8 mouse cellular contexts compared by ENCODE assay signal in the genomic region with DNA sequence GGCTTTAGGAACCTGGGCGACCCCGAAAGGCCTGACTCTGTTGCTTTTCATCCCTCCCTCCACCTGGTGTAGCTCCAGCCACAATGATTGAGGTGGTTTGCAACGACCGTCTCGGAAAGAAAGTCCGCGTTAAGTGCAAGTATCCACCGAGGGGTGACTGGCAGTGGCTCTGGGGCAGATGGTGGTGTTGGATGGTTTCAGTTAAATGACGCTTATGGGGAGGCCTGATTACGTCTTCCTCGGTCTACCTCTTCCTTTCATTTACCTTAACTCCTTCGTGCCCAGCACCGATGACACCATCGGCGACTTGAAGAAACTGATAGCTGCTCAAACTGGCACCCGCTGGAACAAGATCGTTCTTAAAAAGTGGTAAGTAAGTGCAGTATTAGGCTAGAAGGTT. TPM values are rescaled to one million over a fixed set of nuclear protein-coding genes. Genes with fewer than 3 reads are reported as not detected.
A peak's percentile ranks its signal among the peaks of the same experiment; 100 is the strongest.
DNase-seq lines count a peak whose midpoint lies in the region; ATAC-seq lines count a peak whose summit lies in the region.

No protein-coding gene starts in this region.

- peak overlapping the region; percentile 95 for H3K4me3 ChIP-seq in heart, embryonic 13.5 days
- H3K4me3 ChIP-seq in embryonic facial prominence, embryonic 13.5 days: peak overlapping the region; percentile 70
- H3K4me3 ChIP-seq in limb, embryonic 11.5 days (ENCODE audit: low read depth, low read length): peak overlapping the region; percentile 85
- peak overlapping the region; percentile 84 for H3K4me3 ChIP-seq in midbrain, embryonic 16.5 days (ENCODE audit: low read depth, low read length)

- H3K4me2 ChIP-seq in heart, embryonic 13.5 days: peak overlapping the region; percentile 100
- peak overlapping the region; percentile 96 for H3K4me2 ChIP-seq in embryonic facial prominence, embryonic 13.5 days
- peak overlapping the region; percentile 88 for H3K4me2 ChIP-seq in limb, embryonic 11.5 days (ENCODE audit: low read depth, severe bottlenecking)
- H3K4me2 ChIP-seq in midbrain, embryonic 16.5 days (ENCODE audit: low read length): peak overlapping the region; percentile 99

- no peaks in the 10 kb centered on the region for H3K27me3 ChIP-seq in heart, embryonic 13.5 days (replicated peaks)
- no peaks in the 10 kb centered on the region for H3K27me3 ChIP-seq in embryonic facial prominence, embryonic 13.5 days
- no peaks in the 10 kb centered on the region for H3K27me3 ChIP-seq in limb, embryonic 11.5 days (ENCODE audit: control insufficient read depth, insufficient read depth, low read length)
- H3K27me3 ChIP-seq in midbrain, embryonic 16.5 days (ENCODE audit: control insufficient read depth, insufficient read depth, low read depth, low read length): no peaks in the 10 kb centered on the region

- WGBS in heart, embryonic 13.5 days: 3% methylated on average over 17 of the region's 17 CpGs
- 4% methylated on average over 17 of the region's 17 CpGs for WGBS in embryonic facial prominence, embryonic 13.5 days
- WGBS in limb, embryonic 11.5 days: 6% methylated on average over 17 of the region's 17 CpGs
- WGBS in midbrain, embryonic 16.5 days: 6% methylated on average over 17 of the region's 17 CpGs

- peak overlapping the region; percentile 98 for H3K9ac ChIP-seq in heart, embryonic 13.5 days
- peak overlapping the region; percentile 91 for H3K9ac ChIP-seq in embryonic facial prominence, embryonic 13.5 days
- H3K9ac ChIP-seq in limb, embryonic 11.5 days (ENCODE audit: low read length): peak overlapping the region; percentile 68
- H3K9ac ChIP-seq in midbrain, embryonic 16.5 days (ENCODE audit: low read depth, low read length): peak overlapping the region; percentile 89

- H3K9me3 ChIP-seq in heart, embryonic 13.5 days: no peaks in the 10 kb centered on the region
- no peaks in the 10 kb centered on the region for H3K9me3 ChIP-seq in embryonic facial prominence, embryonic 13.5 days
- H3K9me3 ChIP-seq in limb, embryonic 11.5 days (ENCODE audit: control insufficient read depth, low read length): no peaks in the 10 kb centered on the region
- no peaks in the 10 kb centered on the region for H3K9me3 ChIP-seq in midbrain, embryonic 16.5 days (replicated peaks; ENCODE audit: control insufficient read depth, low read length, poor library complexity, severe bottlenecking)

- no peak for DNase-seq in heart, postnatal 4 days
- no peak for DNase-seq in limb, embryonic 11.5 days (ENCODE audit: low spot score)
- no peak for DNase-seq in gastrocnemius, adult 18-20 months (ENCODE audit: low spot score)
- no peak for DNase-seq in left cerebral cortex, adult 8-10 months (ENCODE audit: low spot score in 2 of 2)

- peaks cover 40% of the 10 kb centered on the region for H3K36me3 ChIP-seq in heart, embryonic 13.5 days
- peaks cover 33% of the 10 kb centered on the region for H3K36me3 ChIP-seq in embryonic facial prominence, embryonic 13.5 days
- H3K36me3 ChIP-seq in limb, embryonic 11.5 days (ENCODE audit: control insufficient read depth, insufficient read depth, low read length): no peaks in the 10 kb centered on the region
- peaks cover 7% of the 10 kb centered on the region; the same call in 1 of the 2 replicates for H3K36me3 ChIP-seq in midbrain, embryonic 16.5 days (ENCODE audit: control insufficient read depth, insufficient read depth, low read length)

- no peak for ATAC-seq in heart, embryonic 13.5 days (ENCODE audit: extremely low read depth, insufficient number of reproducible peaks, low FRiP score, low TSS enrichment)
- ATAC-seq in CD4-positive, CD25-positive, alpha-beta regulatory T cell, adult 4 months: peak; percentile 34
- ATAC-seq in embryonic facial prominence, embryonic 13.5 days (ENCODE audit: insufficient number of reproducible peaks, insufficient read depth, low FRiP score, low TSS enrichment, low read depth): no peak
- no peak for ATAC-seq in limb, embryonic 11.5 days (ENCODE audit: insufficient number of reproducible peaks, low FRiP score, low TSS enrichment, low read depth)
- no peak for ATAC-seq in midbrain, embryonic 16.5 days

- H3K4me1 ChIP-seq in heart, embryonic 13.5 days: peaks cover 32% of the 10 kb centered on the region
- peaks cover 28% of the 10 kb centered on the region for H3K4me1 ChIP-seq in embryonic facial prominence, embryonic 13.5 days
- peaks cover 3% of the 10 kb centered on the region; the same call in 1 of the 2 replicates for H3K4me1 ChIP-seq in limb, embryonic 11.5 days (ENCODE audit: control insufficient read depth, insufficient read depth, low read length)
- H3K4me1 ChIP-seq in midbrain, embryonic 16.5 days (ENCODE audit: control insufficient read depth, insufficient read depth, low read length): peaks cover 28% of the 10 kb centered on the region

- peak overlapping the region; percentile 97 for H3K27ac ChIP-seq in heart, embryonic 13.5 days (replicated peaks)
- H3K27ac ChIP-seq in embryonic facial prominence, embryonic 13.5 days: peak overlapping the region; percentile 85
- no peak overlapping the region for H3K27ac ChIP-seq in limb, embryonic 11.5 days (replicated peaks; ENCODE audit: low read depth, low read length)
- peak overlapping the region; percentile 89 for H3K27ac ChIP-seq in midbrain, embryonic 16.5 days (ENCODE audit: low read length)

RNA-seq across cellular contexts. Expression of gene Fbxl12, which starts 0.6 kb away (rescaled TPM):
- polyA plus RNA-seq in heart, embryonic 13.5 days (2015; fragmentation: Nextera tagmentation; extraction: Ambion mirVana): 14.9 and 15.7 TPM in 2 replicates
- total RNA-seq in heart, postnatal 4 days (2021): 10 to 100 TPM; 16.1 to 16.5 TPM
- polyA plus RNA-seq in CD4-positive, CD25-positive, alpha-beta regulatory T cell, adult 4 months (2017; shearing (Covaris generic)): 10 to 100 TPM; 54.4 to 79.2 TPM
- polyA plus RNA-seq in embryonic facial prominence, embryonic 13.5 days (2015; fragmentation: Nextera tagmentation; extraction: Ambion mirVana): 15.5 and 17.7 TPM in 2 replicates
- polyA plus RNA-seq in limb, embryonic 11.5 days (2014; fragmentation: Nextera tagmentation; extraction: Ambion mirVana): 11.7 and 14.1 TPM in 2 replicates
- polyA plus RNA-seq in midbrain, embryonic 16.5 days (2015; fragmentation: Nextera tagmentation; extraction: Ambion mirVana): 13.8 and 14.7 TPM in 2 replicates
- 1 to 10 TPM; 3.7 to 4.6 TPM for total RNA-seq in gastrocnemius, adult 18-20 months (2021)
- total RNA-seq in left cerebral cortex, adult 8-10 months (2022): 10 to 100 TPM; 20.1 to 29.5 (median 26.9) TPM

RNA-seq across cellular contexts. Expression of gene Ubl5, which starts 2.4 kb away (rescaled TPM):
- polyA plus RNA-seq in heart, embryonic 13.5 days (2015; fragmentation: Nextera tagmentation; extraction: Ambion mirVana): 327 and 367 TPM in 2 replicates
- total RNA-seq in heart, postnatal 4 days (2021): 100 to 1,000 TPM; 213 to 225 TPM
- 100 to 1,000 TPM; 274 to 342 TPM for polyA plus RNA-seq in CD4-positive, CD25-positive, alpha-beta regulatory T cell, adult 4 months (2017; shearing (Covaris generic))
- polyA plus RNA-seq in embryonic facial prominence, embryonic 13.5 days (2015; fragmentation: Nextera tagmentation; extraction: Ambion mirVana): 394 and 448 TPM in 2 replicates
- 379 and 389 TPM in 2 replicates for polyA plus RNA-seq in limb, embryonic 11.5 days (2014; fragmentation: Nextera tagmentation; extraction: Ambion mirVana)
- 444 and 482 TPM in 2 replicates for polyA plus RNA-seq in midbrain, embryonic 16.5 days (2015; fragmentation: Nextera tagmentation; extraction: Ambion mirVana)
- total RNA-seq in gastrocnemius, adult 18-20 months (2021): 100 to 1,000 TPM; 210 to 236 TPM
- 100 to 1,000 TPM; 263 to 330 (median 301) TPM for total RNA-seq in left cerebral cortex, adult 8-10 months (2022)

RNA-seq across cellular contexts. Expression of gene Pin1, which starts 6.8 kb away (rescaled TPM):
- polyA plus RNA-seq in heart, embryonic 13.5 days (2015; fragmentation: Nextera tagmentation; extraction: Ambion mirVana): 47.5 and 53.1 TPM in 2 replicates
- 10 to 100 TPM; 20.5 to 22.1 TPM for total RNA-seq in heart, postnatal 4 days (2021)
- polyA plus RNA-seq in CD4-positive, CD25-positive, alpha-beta regulatory T cell, adult 4 months (2017; shearing (Covaris generic)): 10 to 100 TPM; 19.7 to 22.9 TPM
- 48.3 and 52.3 TPM in 2 replicates for polyA plus RNA-seq in embryonic facial prominence, embryonic 13.5 days (2015; fragmentation: Nextera tagmentation; extraction: Ambion mirVana)
- 65.0 and 66.4 TPM in 2 replicates for polyA plus RNA-seq in limb, embryonic 11.5 days (2014; fragmentation: Nextera tagmentation; extraction: Ambion mirVana)
- polyA plus RNA-seq in midbrain, embryonic 16.5 days (2015; fragmentation: Nextera tagmentation; extraction: Ambion mirVana): 61.0 and 61.6 TPM in 2 replicates
- 10 to 100 TPM; 12.4 to 14.8 TPM for total RNA-seq in gastrocnemius, adult 18-20 months (2021)
- total RNA-seq in left cerebral cortex, adult 8-10 months (2022): 10 to 100 TPM; 32.7 to 37.5 (median 35.2) TPM
